Mouse (Mus musculus) bone marrow, adult 2 months (tissue): Measurements from ENCODE around the gene Tmem59.

Source experiments
- CTCF ChIP-seq: fragments of 200-500 bp; IDR thresholded peaks from 2 replicates; pipeline ENCODE4 v1.5.1; 2011; ENCODE audit warnings: low read length, control low read depth; ENCODE audit not compliant: control insufficient read depth, insufficient read depth
- POLR2A ChIP-seq: fragments of 200-500 bp; IDR thresholded peaks from 2 replicates; pipeline ENCODE4 v1.6.1; 2011; ENCODE audit warnings: low read depth, mild to moderate bottlenecking, control low read depth, low read length, borderline replicate concordance; ENCODE audit not compliant: control insufficient read depth

- no peak for TF ChIP-seq CTCF
- no peak for TF ChIP-seq POLR2A
Observed at GRCm38 (mm10) chr4:107232219-107232618, 54.0 kb downstream of the Tmem59 start.
